Mouse (Mus musculus) lung, postnatal 0 days (tissue): ENCODE measurements around the gene Hdac7.

Source experiments
- CTCF ChIP-seq: IDR thresholded peaks from 2 replicates; pipeline ENCODE4 v1.5.1; 2016; ENCODE audit warnings: antibody characterized with exemption, mild to moderate bottlenecking
- EP300 ChIP-seq: IDR thresholded peaks from 2 replicates; pipeline ENCODE4 v1.6.1; 2016; ENCODE audit warnings: antibody characterized with exemption, mild to moderate bottlenecking, control low read depth

GRCm38 (mm10) chr15:97837491-97838061 lies 6.7 kb downstream of the Hdac7 start:
- TF ChIP-seq EP300 = peak; percentile 97
- TF ChIP-seq CTCF = no peak; the same call in 1 of the 2 replicates
